Mouse (Mus musculus) liver, embryonic 16.5 days (tissue): Measurements from ENCODE around the gene Slc39a13. TPM values are rescaled to one million over a fixed set of nuclear protein-coding genes. Genes with fewer than 3 reads are reported as not detected.

Source experiments
- ATAC-seq: fragments of 200-750 bp; cut with Nextera tagmentation; 2 replicates; pipeline ENCODE4 v1.8.0; 2017; ENCODE audit warnings: low read depth, mild to moderate bottlenecking, moderate number of reproducible peaks, moderate library complexity
- H3K27ac ChIP-seq: fragments of 300-500 bp; sonication (generic); 2 replicates; pipeline ENCODE4 v1.5.1; 2014; ENCODE audit warnings: mild to moderate bottlenecking, low read length
- H3K27me3 ChIP-seq: fragments of 300-500 bp; sonication (generic); 2 replicates; pipeline ENCODE4 v1.6.1; 2014; ENCODE audit warnings: low read depth, low read length, mixed read lengths; ENCODE audit not compliant: control insufficient read depth, insufficient read depth
- H3K36me3 ChIP-seq: fragments of 300-500 bp; sonication (generic); 2 replicates; pipeline ENCODE4 v1.6.1; 2014; ENCODE audit warnings: mild to moderate bottlenecking; ENCODE audit not compliant: control insufficient read depth, insufficient read depth
- H3K4me1 ChIP-seq: fragments of 300-500 bp; sonication (generic); 2 replicates; pipeline ENCODE4 v1.6.1; 2014; ENCODE audit warnings: low read depth, low read length, mixed read lengths; ENCODE audit not compliant: control insufficient read depth
- H3K4me2 ChIP-seq: fragments of 300-500 bp; sonication (generic); 2 replicates; pipeline ENCODE4 v1.6.1; 2014; ENCODE audit warnings: low read depth, low read length, mixed read lengths
- H3K4me3 ChIP-seq: fragments of 300-500 bp; sonication (generic); 2 replicates; pipeline ENCODE4 v1.5.1; 2014; ENCODE audit warnings: low read depth, mild to moderate bottlenecking, low read length
- H3K9ac ChIP-seq: fragments of 300-500 bp; sonication (generic); 2 replicates; pipeline ENCODE4 v1.6.1; 2014; ENCODE audit warnings: low read depth, low read length
- H3K9me3 ChIP-seq: fragments of 300-500 bp; sonication (generic); replicated peaks from 2 replicates; pipeline ENCODE4 v1.6.1; 2016; ENCODE audit warnings: low read length; ENCODE audit not compliant: control insufficient read depth
- WGBS: fragments of 180-500 bp; shearing (Covaris S2); extraction: QIAGEN DNeasy Blood & Tissue Kit; methylation state at CpG from one replicate; pipeline ENCODE4 v1.1.7; 2014; ENCODE audit not compliant: insufficient replicate concordance; 5-methylcytosine and 5-hydroxymethylcytosine counted together
- polyA plus RNA-seq: library from polyadenylated mRNA; unstranded; fragments of >200 nt; fragmentation: Nextera tagmentation; extraction: Ambion mirVana; gene quantifications from 2 replicates; pipeline ENCODE4 v1.2.1, GENCODE M21; 2015

Slc39a13 gene
- polyA plus RNA-seq, 1 experiment from 2014 or later = 12.2 TPM

DNA sequence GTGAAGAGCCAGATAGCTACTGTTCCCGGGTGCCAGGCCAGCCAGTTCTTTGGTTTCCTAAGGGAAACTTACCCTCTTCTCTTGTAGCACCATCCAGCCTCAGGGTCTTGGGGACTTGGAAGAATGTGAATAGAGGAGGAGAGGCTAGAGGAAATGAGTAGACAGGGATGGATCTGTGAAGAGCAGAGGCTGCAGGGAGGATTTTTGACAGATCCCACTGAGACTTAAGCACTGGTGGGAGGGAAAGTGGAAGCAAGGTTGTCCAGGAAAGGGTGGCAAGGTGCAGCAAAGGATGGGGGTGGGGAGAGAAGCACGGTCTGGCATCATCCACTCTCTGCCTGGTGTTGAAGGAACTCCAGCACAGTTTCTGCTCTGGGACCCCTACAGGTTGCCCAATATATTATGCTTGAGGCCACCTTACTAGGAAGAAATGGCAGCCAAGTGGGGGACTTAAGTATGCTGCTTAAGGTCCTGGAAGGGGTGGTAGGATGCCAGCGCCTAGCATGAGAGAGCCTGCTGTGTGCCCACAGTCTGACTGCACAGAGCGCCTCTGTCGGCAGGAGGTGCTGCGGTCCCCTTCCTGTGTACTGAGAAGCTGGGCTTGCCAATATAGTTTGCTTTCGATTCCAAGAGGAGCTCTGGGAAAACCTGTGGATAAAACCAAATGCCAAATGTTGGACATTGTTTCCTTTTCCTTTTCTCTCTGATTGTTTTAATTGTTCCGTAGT is 52.0 kb downstream of the Slc39a13 start:
- no peak overlapping the region for H3K9ac ChIP-seq
- 82% methylated on average over 8 of the region's 8 CpGs for WGBS
- no peak overlapping the region for H3K4me3 ChIP-seq
- no peaks in the 10 kb centered on the region for H3K9me3 ChIP-seq
- peaks cover 34% of the 10 kb centered on the region for H3K36me3 ChIP-seq
- no peaks in the 10 kb centered on the region for H3K27me3 ChIP-seq
- H3K4me1 ChIP-seq = peaks cover 2% of the 10 kb centered on the region; the same call in 1 of the 2 replicates
- no peak for ATAC-seq
- no peak overlapping the region for H3K27ac ChIP-seq
- H3K4me2 ChIP-seq = no peak overlapping the region

DNA sequence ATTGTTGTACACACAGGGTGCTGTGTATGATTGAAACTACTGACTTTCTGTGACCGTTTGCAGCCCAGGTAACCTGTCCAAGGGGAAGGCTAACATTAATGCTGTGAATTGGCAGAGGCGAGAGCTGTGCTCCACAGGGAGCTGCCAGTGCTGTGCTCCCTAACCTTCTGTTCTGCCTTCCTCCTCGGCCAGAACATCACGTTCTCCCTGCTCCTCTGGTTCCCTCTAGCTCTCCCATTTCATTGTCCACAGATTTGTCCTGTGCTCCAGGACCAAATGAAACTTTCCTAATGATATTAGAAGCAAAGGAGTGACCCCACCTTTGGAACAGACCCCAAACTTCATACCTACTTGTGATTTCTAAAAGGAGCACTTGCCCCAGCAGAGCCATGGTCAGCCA is 54.8 kb downstream of the Slc39a13 start:
- no peak for ATAC-seq
- no peak overlapping the region for H3K27ac ChIP-seq

DNA sequence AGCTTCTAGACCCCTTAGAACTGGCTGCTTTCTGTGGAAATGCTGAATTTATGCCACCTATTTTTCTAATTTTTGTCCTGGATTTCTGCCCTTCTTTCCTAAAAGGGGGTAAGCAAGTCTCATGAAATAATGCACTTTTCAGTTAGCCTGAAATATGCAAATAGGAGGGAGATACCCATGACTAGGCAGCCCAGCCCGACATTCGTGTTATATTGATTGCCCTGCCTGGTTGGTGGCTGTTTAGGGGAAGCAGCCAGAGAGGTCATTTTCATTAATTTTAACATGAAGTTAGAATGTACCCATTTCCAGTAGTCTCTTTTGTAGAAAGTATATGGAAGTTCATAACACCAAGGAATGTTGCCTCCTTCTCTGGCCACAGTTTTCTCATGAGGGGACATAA is 56.3 kb downstream of the Slc39a13 start:
- Histone ChIP-seq H3K9ac (no peak overlapping the region), H3K9me3 (no peaks in the 10 kb centered on the region), H3K27ac (no peak overlapping the region), H3K27me3 (no peaks in the 10 kb centered on the region), H3K4me3 (no peak overlapping the region), H3K36me3 (peaks cover 50% of the 10 kb centered on the region), H3K4me1 (peaks cover 2% of the 10 kb centered on the region; the same call in 1 of the 2 replicates), H3K4me2 (no peak overlapping the region)
- 81% methylated on average over 2 of the region's 2 CpGs for WGBS
- ATAC-seq = no peak

More for the DNA sequence above, 54.8 kb downstream of the Slc39a13 start:
- H3K27me3 ChIP-seq = no peaks in the 10 kb centered on the region
- no peak overlapping the region for H3K4me3 ChIP-seq
- no peak overlapping the region for H3K9ac ChIP-seq
- peaks cover 45% of the 10 kb centered on the region for H3K36me3 ChIP-seq
- 78% methylated on average over 4 of the region's 4 CpGs for WGBS
- no peaks in the 10 kb centered on the region for H3K9me3 ChIP-seq
- peaks cover 2% of the 10 kb centered on the region; the same call in 1 of the 2 replicates for H3K4me1 ChIP-seq
- H3K4me2 ChIP-seq = no peak overlapping the region

Other genes with a start within 250 kb of the Slc39a13 start
- 109 and 117 TPM in 2 replicates for gene Mtch2, start 223.3 kb downstream of the Slc39a13 start, polyA plus RNA-seq
- 1.5 and 1.6 TPM in 2 replicates for gene C1qtnf4, start 184.6 kb downstream of the Slc39a13 start, polyA plus RNA-seq
- gene Kbtbd4, start 165.7 kb downstream of the Slc39a13 start, polyA plus RNA-seq = 15.7 TPM in 2 replicates
- 143 and 146 TPM in 2 replicates for gene Ndufs3, start 165.6 kb downstream of the Slc39a13 start, polyA plus RNA-seq
- 46.8 and 47.9 TPM in 2 replicates for gene Celf1, start 130.0 kb downstream of the Slc39a13 start, polyA plus RNA-seq
- gene Rapsn, start 34.8 kb downstream of the Slc39a13 start, polyA plus RNA-seq = 0.99 and 1.0 TPM in 2 replicates
- gene Psmc3, start 16.4 kb downstream of the Slc39a13 start, polyA plus RNA-seq = 130 and 133 TPM in 2 replicates
- 16.6 and 18.2 TPM in 2 replicates for gene Spi1, start 12.0 kb upstream of the Slc39a13 start, polyA plus RNA-seq
- 0.07 and 0.08 TPM in 2 replicates for gene Mybpc3, start 47.7 kb upstream of the Slc39a13 start, polyA plus RNA-seq
- 5.3 and 5.4 TPM in 2 replicates for gene Madd, start 113.4 kb upstream of the Slc39a13 start, polyA plus RNA-seq
- 18.8 and 20.8 TPM in 2 replicates for gene Nr1h3, start 132.4 kb upstream of the Slc39a13 start, polyA plus RNA-seq
- 10.6 and 11.3 TPM in 2 replicates for gene Acp2, start 132.5 kb upstream of the Slc39a13 start, polyA plus RNA-seq
- 5.9 and 6.2 TPM in 2 replicates for gene Ddb2, start 166.6 kb upstream of the Slc39a13 start, polyA plus RNA-seq
- gene Pacsin3, start 185.5 kb upstream of the Slc39a13 start, polyA plus RNA-seq = 18.2 and 19.9 TPM in 2 replicates
- 64.8 and 65.8 TPM in 2 replicates for gene Arfgap2, start 194.6 kb upstream of the Slc39a13 start, polyA plus RNA-seq